Mouse (Mus musculus): ENCODE results near the gene Tcaim. TPM values are rescaled to one million over a fixed set of nuclear protein-coding genes. Genes with fewer than 3 reads are reported as not detected.

Tcaim gene
- total RNA-seq (2014; rRNA removed) (13.7 and 14.2 TPM in 2 replicates), polyA plus RNA-seq (2012; rRNA removed) (5.5 and 7.2 TPM in 2 replicates)

GRCm38 (mm10) chr9:122805053-122805844 lies at the start of gene Tcaim:
Gene Tcaim, plus strand, starts transcription at chr9:122805539.
- 5% methylated on average over 42 of the region's 42 CpGs for WGBS

GRCm38 (mm10) chr9:122757614-122758013 lies 47.7 kb upstream of the Tcaim start:
- WGBS = 54% methylated on average over 2 of the region's 2 CpGs
- TF ChIP-seq CTCF (IDR thresholded peaks at IDR 0.05; ENCODE audit: low read depth, low read length) (no peak), POLR2A (IDR thresholded peaks at IDR 0.05; ENCODE audit: extremely low read depth, insufficient read depth, low read length) (no peak)
- H3K79me2 ChIP-seq (ENCODE audit: control insufficient read depth, insufficient read depth, low read length) = no peaks in the 10 kb centered on the region
- no peak for DNase-seq (ENCODE audit: extremely low read depth, low read depth, low spot score)
- H3K4me3 ChIP-seq (ENCODE audit: insufficient read depth, low read depth, low read length) = no peak overlapping the region
- no peak overlapping the region for H3K9ac ChIP-seq (ENCODE audit: low read depth, low read length)
- no peak overlapping the region for H3K27ac ChIP-seq (replicated peaks; ENCODE audit: insufficient read depth, low read depth, low read length)
- no peaks in the 10 kb centered on the region for H3K4me1 ChIP-seq (ENCODE audit: control insufficient read depth, insufficient read depth, low read length)
- no peaks in the 10 kb centered on the region for H3K27me3 ChIP-seq (ENCODE audit: control insufficient read depth, insufficient read depth, low read length)
- H3K36me3 ChIP-seq (ENCODE audit: control insufficient read depth, insufficient read depth, low read length) = no peaks in the 10 kb centered on the region

More at GRCm38 (mm10) chr9:122805053-122805844, at the start of gene Tcaim:
- peaks cover 7% of the 10 kb centered on the region for H3K4me1 ChIP-seq (ENCODE audit: control insufficient read depth, insufficient read depth, low read length)
- H3K4me3 ChIP-seq (ENCODE audit: insufficient read depth, low read depth, low read length) = peak within 1 kb of the TSS; percentile 69
- H3K27ac ChIP-seq (replicated peaks; ENCODE audit: insufficient read depth, low read depth, low read length) = peak within 1 kb of the TSS; percentile 79
- H3K27me3 ChIP-seq (ENCODE audit: control insufficient read depth, insufficient read depth, low read length) = no peaks in the 10 kb centered on the region
- peaks cover 4% of the 10 kb centered on the region; the same call in 1 of the 2 replicates for H3K36me3 ChIP-seq (ENCODE audit: control insufficient read depth, insufficient read depth, low read length)
- H3K79me2 ChIP-seq (ENCODE audit: control insufficient read depth, insufficient read depth, low read length) = peaks cover 6% of the 10 kb centered on the region; the same call in 1 of the 2 replicates
- peak within 1 kb of the TSS; percentile 83 for H3K9ac ChIP-seq (ENCODE audit: low read depth, low read length)
- DNase-seq (ENCODE audit: extremely low read depth, low read depth, low spot score) = peak; percentile 94
- TF ChIP-seq POLR2A (IDR thresholded peaks at IDR 0.05; ENCODE audit: extremely low read depth, insufficient read depth, low read length) (peak; percentile 72), CTCF (IDR thresholded peaks at IDR 0.05; ENCODE audit: low read depth, low read length) (no peak)

GRCm38 (mm10) chr9:122760111-122760510 lies 45.2 kb upstream of the Tcaim start:
- Histone ChIP-seq H3K36me3 (ENCODE audit: control insufficient read depth, insufficient read depth, low read length) (no peaks in the 10 kb centered on the region), H3K4me3 (ENCODE audit: insufficient read depth, low read depth, low read length) (no peak overlapping the region), H3K4me1 (ENCODE audit: control insufficient read depth, insufficient read depth, low read length) (no peaks in the 10 kb centered on the region), H3K9ac (ENCODE audit: low read depth, low read length) (no peak overlapping the region), H3K27ac (replicated peaks; ENCODE audit: insufficient read depth, low read depth, low read length) (no peak overlapping the region), H3K27me3 (ENCODE audit: control insufficient read depth, insufficient read depth, low read length) (no peaks in the 10 kb centered on the region), H3K79me2 (ENCODE audit: control insufficient read depth, insufficient read depth, low read length) (no peaks in the 10 kb centered on the region)
- TF ChIP-seq POLR2A (IDR thresholded peaks at IDR 0.05; ENCODE audit: extremely low read depth, insufficient read depth, low read length) = no peak
- no peak for TF ChIP-seq CTCF (IDR thresholded peaks at IDR 0.05; ENCODE audit: low read depth, low read length)
- DNase-seq (ENCODE audit: extremely low read depth, low read depth, low spot score) = no peak

GRCm38 (mm10) chr9:122785231-122785630 lies 20.1 kb upstream of the Tcaim start:
- no peak overlapping the region for H3K4me3 ChIP-seq (ENCODE audit: insufficient read depth, low read depth, low read length)
- H3K4me1 ChIP-seq (ENCODE audit: control insufficient read depth, insufficient read depth, low read length) = no peaks in the 10 kb centered on the region
- H3K27ac ChIP-seq (replicated peaks; ENCODE audit: insufficient read depth, low read depth, low read length) = no peak overlapping the region
- H3K9ac ChIP-seq (ENCODE audit: low read depth, low read length) = no peak overlapping the region
- H3K36me3 ChIP-seq (ENCODE audit: control insufficient read depth, insufficient read depth, low read length) = no peaks in the 10 kb centered on the region
- H3K79me2 ChIP-seq (ENCODE audit: control insufficient read depth, insufficient read depth, low read length) = no peaks in the 10 kb centered on the region
- WGBS = 74% methylated on average over 5 of the region's 5 CpGs
- no peaks in the 10 kb centered on the region for H3K27me3 ChIP-seq (ENCODE audit: control insufficient read depth, insufficient read depth, low read length)
- TF ChIP-seq POLR2A (IDR thresholded peaks at IDR 0.05; ENCODE audit: extremely low read depth, insufficient read depth, low read length) = no peak
- no peak for TF ChIP-seq CTCF (IDR thresholded peaks at IDR 0.05; ENCODE audit: low read depth, low read length)
- DNase-seq (ENCODE audit: extremely low read depth, low read depth, low spot score) = peak; percentile 10

- Histone ChIP-seq H3K9ac (ENCODE audit: low read depth, low read length) (no peak overlapping the region), H3K27me3 (ENCODE audit: control insufficient read depth, insufficient read depth, low read length) (no peaks in the 10 kb centered on the region), H3K4me3 (ENCODE audit: insufficient read depth, low read depth, low read length) (no peak overlapping the region), H3K27ac (replicated peaks; ENCODE audit: insufficient read depth, low read depth, low read length) (no peak overlapping the region), H3K79me2 (ENCODE audit: control insufficient read depth, insufficient read depth, low read length) (no peaks in the 10 kb centered on the region), H3K4me1 (ENCODE audit: control insufficient read depth, insufficient read depth, low read length) (no peaks in the 10 kb centered on the region), H3K36me3 (ENCODE audit: control insufficient read depth, insufficient read depth, low read length) (no peaks in the 10 kb centered on the region)
- no peak for DNase-seq (ENCODE audit: extremely low read depth, low read depth, low spot score)
- no peak for TF ChIP-seq CTCF (IDR thresholded peaks at IDR 0.05; ENCODE audit: low read depth, low read length)
- TF ChIP-seq POLR2A (IDR thresholded peaks at IDR 0.05; ENCODE audit: extremely low read depth, insufficient read depth, low read length) = no peak
- 95% methylated on average over 1 of the region's 1 CpGs for WGBS
These were observed 18.8 kb upstream of the Tcaim start for GRCm38 (mm10) chr9:122786534-122786933.

- Histone ChIP-seq H3K36me3 (ENCODE audit: control insufficient read depth, insufficient read depth, low read length) (peaks cover 7% of the 10 kb centered on the region; the same call in 1 of the 2 replicates), H3K9ac (ENCODE audit: low read depth, low read length) (peak overlapping the region; percentile 83), H3K4me1 (ENCODE audit: control insufficient read depth, insufficient read depth, low read length) (peaks cover 7% of the 10 kb centered on the region), H3K27me3 (ENCODE audit: control insufficient read depth, insufficient read depth, low read length) (no peaks in the 10 kb centered on the region), H3K4me3 (ENCODE audit: insufficient read depth, low read depth, low read length) (peak overlapping the region; percentile 69), H3K79me2 (ENCODE audit: control insufficient read depth, insufficient read depth, low read length) (peaks cover 8% of the 10 kb centered on the region; the same call in 1 of the 2 replicates), H3K27ac (replicated peaks; ENCODE audit: insufficient read depth, low read depth, low read length) (peak overlapping the region; percentile 79)
- TF ChIP-seq POLR2A (IDR thresholded peaks at IDR 0.05; ENCODE audit: extremely low read depth, insufficient read depth, low read length) (no peak), CTCF (IDR thresholded peaks at IDR 0.05; ENCODE audit: low read depth, low read length) (no peak)
- no peak for DNase-seq (ENCODE audit: extremely low read depth, low read depth, low spot score)
- WGBS = 9% methylated on average over 10 of the region's 10 CpGs
These were observed 554 bp downstream of the Tcaim start for GRCm38 (mm10) chr9:122805845-122806341.
